Mouse (Mus musculus) T-cell, adult 2 months (primary cell): ENCODE results near the gene Mcm5.

Source experiments
- DNase-seq: peaks from one replicate; pipeline ENCODE4 v3.0.0; 2022; ENCODE audit warnings: low spot score

Gene Mcm5

DNA sequence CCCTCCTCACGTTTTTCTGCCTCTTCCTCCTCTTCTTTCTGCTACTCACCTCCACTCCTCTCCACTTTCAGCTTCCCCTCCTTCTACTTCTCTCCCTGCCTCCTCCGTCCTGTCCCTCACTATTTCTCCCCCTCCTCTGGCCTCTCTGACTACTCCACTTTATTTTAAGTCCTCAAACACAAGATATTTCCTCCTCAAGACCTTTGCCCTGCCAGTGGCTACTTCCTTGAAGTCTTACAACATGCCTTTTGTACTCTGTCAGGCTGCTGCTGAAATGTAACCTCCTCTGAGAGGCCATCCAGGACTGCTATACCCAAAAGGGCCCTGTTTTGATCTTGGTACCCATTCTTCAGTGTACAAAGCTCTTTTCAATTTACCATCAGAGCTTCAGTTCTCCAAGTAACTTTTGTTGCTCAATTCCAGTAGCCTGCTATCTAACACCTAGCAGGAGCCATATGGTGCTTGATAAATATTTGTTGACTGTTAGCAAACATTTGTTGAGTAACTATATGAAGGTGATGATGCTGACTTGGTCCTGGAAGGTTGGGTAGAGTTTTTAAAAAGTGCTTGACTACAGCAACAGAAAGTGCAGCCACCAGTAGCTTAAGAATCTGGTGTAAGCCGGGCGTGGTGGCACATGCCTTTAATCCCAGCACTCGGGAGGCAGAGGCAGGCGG, 62.8 kb downstream of the Mcm5 start:
- no peak for DNase-seq
